Mouse (Mus musculus) CD4-positive, CD25-positive, alpha-beta regulatory T cell, adult 2 months (primary cell): Measurements from ENCODE around the gene Stard7.

Experiments
- DNase-seq: peaks from one replicate; pipeline ENCODE4 v3.0.0-alpha.2; 2012; ENCODE audit warnings: low read depth, low spot score

The Stard7 gene

DNA sequence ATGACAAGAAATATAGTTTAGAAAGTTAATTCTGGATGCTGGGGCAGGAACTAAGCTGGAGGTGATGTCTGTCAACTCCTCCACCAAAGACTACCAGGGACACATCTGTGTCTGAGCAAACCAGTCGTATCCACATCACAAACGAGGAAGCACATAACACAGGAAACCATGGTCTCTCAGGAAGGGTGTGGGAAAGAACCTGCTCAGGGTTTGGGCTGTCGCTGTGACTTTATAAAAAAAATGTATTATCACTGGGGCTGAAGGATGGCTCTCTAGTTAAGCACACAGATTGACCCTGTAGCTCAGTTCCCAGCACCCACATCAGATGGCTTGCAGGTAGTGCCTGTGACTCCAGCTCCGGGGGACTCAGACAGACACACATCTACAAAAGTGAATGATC is 49.1 kb downstream of the Stard7 start:
- peak; percentile 69 for DNase-seq

DNA sequence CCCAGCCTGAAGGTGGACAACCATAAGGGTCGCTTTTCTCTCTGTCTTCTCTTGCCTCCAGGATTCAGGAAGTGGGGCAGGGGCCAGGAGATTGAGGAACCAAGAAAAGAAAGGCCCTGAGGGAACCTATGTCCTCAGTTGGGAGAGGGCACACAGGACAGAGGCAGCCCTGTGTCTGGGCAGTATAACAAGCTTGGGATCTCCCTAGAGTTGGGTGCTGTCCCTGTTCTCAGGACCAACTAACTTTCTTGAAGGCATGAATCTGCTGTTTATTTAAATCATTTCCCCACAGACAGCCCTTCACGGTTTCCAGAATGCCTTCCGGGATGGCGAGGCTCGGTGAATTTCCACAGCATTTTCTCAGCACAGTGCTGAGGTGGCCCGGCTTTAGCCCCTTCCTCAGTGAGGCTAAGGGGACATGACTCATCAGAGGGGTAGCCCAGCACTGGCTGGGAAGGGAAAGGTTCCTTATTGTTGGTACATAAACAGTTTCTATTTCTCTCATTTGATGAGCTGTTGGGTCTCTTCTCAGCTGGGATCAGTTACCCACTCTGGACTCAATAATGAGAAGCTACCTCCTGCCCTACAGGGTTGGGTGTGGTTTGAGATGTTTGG is 52.8 kb downstream of the Stard7 start:
- no peak for DNase-seq

DNA sequence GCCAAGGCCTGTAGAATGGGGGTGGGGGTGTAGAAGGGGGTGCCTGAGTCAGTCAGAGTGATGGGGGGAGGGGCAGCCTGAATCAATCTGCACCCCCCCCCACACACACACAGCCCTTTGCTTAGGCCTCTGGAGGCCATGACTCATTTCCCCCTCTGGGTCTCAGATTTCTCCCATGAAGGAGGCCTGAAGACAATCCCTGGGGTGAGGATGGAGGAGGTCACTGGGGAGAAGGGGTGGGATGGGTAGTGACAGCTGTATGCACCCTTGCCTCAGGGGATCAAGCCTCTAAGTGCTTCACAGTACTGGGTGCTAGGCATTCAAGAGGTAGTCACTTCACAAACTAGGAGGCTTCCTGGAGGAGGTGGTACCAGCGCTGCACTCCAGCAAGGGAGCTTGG is 53.6 kb downstream of the Stard7 start:
- DNase-seq = no peak

DNA sequence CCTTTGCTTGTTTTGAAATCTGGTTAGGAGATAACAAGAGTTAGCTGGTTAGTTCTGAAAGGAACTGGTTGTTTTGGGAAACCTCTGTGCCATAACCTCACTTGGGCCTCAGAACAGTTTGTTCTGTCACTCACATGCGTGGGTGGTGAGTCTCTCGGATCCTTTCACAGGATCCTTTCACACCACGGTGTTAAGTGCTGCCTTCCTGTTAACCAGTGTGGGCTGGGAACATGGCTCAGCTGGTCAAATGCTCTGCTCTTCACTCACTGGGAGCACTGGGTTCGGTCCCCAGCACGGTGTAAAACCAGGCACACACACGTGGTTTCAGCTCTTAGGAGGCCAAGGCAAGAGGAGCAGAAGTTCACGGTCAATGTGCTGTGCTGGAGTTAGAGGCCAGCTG is 54.4 kb downstream of the Stard7 start:
- DNase-seq = peak; percentile 65

DNA sequence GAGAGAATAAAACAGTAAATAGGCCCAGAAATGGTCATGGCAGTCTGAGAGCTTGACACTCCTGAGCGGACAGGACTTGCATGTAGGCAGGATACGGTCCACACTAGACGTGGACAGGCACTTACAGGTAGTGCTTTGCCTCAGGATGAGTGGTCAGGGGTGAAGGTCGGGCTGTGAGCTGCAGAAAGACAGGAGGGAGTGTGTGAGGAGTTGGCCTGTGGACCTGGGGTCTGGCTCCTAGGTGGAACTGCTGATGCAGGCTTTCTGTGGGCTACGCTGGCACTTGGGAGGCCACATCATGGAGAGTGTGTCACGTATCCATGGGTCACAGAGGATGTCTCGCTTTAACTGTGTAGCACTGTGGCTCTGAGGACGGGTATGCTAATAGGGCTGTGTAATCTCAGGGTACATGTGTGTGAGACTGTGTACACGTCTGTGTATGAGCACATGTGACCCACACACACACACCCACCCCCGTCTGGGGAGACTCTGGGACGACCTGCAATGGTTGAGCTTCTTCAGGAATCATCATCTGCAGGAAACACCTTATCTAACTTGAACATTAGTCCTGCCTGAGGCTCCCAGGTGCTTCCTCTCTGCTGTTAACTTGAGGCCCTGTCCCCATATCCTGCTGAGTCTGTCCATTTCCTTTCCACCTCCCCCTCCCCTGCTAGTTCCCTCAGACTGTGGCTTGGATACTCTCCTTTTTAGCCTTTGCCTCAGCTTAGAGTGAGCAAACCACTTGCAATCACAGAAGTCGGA is 58.3 kb downstream of the Stard7 start:
- peak; percentile 52 for DNase-seq

DNA sequence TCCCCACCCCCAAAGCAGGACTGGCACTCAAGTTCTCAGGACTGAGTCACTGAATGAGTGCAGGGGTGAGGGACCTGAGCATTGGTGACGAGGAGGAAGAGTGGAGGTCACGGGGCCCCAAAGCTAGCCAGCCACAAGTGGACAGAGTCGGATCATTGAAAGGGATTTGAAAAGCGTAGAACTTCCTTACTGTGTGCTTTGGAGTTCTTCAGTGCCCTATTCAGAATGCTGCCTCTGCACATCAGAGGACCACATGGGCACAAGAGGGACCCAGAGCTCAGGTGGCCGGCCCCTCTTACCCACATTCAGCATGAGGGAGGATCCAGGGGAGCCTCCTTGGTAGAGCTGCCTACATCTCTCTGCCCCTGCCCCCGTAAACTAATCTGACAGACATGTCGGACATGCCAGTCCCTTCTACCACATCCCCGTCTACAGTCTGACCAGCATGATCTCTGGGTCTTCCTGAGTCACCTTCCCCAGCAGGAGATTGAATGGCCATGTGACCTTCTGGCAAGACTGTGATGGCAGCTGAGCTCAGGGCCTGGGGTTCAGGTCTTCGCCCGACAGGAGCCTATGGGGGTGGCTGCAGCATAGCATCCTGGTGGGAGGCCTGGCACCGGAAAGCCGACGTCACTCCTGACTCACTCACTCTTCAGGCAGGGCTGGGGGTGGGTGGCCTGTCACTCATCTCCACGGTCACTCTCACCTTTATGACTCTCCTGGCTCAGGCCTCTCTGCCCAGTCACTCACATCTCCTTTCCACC is 63.0 kb downstream of the Stard7 start:
- DNase-seq = peak; percentile 81

DNA sequence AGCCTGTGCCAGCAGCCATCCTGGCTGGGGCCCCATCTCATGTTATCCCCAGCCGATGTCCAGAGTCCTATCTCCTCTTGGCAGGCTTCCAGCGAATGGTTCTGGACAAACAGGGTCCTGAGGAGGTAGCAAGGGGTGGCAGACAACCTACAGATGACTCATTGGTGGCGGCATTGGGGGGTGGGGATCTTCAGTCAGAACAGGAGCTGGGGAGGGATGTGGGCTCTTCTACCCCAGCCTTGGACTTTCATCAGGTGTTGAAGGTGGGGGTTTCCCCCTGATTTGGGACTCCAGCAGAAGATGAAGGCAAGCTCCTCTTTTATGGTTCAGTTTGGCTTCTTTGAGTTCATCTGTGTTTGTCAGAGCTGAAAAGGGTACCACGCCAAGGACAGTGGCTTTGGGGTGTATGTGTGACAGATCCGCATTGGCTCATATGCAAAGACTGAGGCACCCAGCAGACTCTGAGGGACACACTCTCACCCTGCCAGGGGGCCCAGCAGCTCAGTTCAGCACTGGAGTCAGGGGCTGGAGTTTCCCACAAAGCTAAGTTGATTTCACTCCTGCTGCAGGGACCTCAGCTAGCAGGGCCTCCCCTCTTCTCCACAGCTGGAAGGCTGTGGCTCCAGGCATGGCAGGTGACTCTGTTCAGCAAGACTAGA is 64.1 kb downstream of the Stard7 start:
- peak; percentile 82 for DNase-seq

DNA sequence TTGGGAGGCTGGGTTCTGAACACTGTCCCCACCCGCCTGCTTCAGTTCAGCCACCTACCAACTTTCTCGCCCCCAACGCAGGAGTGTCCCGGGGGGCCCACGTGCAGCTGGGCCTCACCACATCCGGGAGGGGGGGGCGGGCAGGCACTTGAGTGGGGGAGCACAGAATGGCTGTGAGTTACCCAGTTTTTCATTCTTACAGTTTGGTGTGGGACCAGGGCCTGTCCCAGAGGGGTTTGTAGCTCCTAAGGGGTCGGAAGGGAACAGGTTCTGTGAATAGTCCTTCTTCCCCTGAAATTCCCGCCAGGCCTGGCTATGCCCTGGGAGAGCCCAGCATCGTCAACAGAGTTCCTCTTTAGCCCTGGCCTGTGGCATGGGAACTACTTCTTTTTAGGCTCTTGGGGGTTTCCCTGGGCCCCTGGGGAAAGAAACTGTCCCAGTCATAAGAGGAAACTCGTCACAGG is 65.1 kb downstream of the Stard7 start:
- peak; percentile 81 for DNase-seq

DNA sequence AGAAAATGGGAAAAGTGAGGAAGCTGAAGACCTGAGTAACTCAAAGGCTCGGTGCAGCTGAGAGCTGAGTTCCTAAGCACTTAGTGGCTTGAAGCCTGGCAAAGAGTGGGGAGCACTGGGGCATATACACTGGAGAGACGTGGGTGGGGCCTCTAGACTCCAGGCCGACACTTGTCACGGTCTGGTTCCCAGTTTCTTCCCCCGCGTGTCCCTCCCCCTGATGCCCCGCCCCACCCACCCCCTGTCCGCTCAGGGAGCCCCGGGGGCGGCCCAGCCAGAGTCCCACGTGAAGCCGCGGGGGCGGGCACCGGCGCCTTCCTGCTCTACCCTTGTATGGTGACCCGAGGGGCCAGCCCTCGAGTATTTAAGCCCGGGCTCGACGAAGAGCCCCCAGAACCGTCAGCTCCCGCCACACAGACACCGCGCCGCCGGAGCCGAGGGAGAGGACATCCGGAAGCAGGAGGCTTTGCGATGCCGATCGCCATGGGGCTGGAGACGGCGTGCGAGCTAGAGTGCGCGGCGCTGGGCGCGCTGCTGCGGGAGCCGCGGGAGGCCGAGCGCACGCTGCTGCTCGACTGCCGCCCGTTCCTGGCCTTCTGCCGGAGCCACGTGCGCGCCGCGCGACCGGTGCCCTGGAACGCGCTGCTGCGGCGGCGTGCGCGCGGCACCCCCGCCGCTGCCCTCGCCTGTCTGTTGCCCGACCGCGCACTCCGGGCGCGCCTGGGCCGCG is 65.9 kb downstream of the Stard7 start, which contains the start of gene Dusp2:
Gene Dusp2 (plus strand): TSS at position 393 of the 730 bp plus-strand sequence.
- peak; percentile 96 for DNase-seq

DNA sequence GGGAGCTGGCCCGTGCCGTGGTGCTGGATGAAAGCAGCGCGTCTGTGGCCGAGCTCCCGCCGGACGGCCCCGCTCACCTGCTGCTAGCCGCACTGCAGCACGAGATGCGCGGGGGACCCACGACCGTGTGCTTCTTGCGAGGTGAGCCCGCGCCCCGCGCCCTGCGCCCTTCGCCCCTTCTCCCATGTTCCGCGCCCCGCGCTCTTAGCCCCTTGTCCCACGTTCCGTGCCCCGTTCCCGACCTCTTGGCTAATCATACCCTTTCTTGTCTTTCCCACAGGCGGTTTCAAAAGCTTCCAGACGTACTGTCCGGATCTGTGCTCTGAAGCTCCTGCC is 66.4 kb downstream of the Stard7 start:
- no peak for DNase-seq

DNA sequence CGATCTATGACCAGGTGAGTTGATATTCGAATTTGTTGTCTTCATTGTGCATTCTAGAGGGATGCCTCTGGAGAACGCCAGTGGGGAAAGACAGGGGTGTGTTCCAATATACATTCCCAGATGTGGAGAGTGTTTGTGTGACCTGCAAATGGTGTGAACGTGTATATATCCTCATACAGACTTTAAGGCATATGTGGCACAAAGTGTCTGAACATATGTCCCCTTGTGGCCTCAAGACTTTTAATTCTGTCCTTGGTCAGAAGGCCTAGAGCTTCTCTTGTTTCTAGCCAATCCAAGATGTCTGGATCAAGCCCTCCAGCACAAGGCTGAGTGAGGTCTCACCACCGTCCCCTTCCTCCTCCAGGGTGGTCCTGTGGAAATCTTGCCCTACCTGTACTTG is 66.9 kb downstream of the Stard7 start:
- DNase-seq = peak; percentile 41

DNA sequence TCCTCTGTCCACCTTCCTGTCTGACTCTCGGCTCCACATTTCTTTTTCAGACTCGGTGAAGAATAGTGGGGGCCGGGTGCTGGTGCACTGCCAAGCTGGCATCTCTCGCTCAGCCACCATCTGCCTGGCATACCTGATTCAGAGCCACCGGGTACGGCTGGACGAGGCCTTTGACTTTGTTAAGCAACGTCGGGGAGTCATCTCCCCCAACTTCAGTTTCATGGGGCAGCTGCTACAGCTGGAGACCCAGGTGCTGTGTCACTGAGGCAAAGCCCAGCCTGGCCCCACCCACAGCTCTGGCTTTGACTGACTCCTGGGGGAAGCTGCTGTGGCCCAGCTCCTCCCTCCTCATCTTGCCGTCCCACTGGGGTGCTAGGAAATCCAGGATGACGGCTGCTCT is 67.5 kb downstream of the Stard7 start:
- peak; percentile 67 for DNase-seq

DNA sequence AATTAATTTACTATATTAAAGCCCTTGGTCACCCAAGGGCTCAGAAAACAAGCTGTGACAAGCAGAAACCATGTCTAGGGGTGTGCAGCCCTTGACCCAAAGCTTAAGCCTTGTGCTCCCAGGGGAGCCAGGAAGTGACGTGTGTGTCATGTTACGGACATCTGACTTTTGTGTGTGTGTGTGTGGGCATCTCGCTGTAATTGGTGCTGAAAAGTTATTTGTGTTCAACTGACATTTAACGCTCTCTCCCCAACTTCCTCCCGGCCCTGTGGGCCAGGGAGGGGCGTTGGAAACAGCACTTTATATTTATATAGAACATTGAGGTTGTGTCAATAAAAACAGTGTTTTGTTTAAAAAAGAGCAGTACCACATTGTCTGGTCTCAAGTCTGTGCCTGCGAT is 68.0 kb downstream of the Stard7 start:
- DNase-seq = peak; percentile 66

DNA sequence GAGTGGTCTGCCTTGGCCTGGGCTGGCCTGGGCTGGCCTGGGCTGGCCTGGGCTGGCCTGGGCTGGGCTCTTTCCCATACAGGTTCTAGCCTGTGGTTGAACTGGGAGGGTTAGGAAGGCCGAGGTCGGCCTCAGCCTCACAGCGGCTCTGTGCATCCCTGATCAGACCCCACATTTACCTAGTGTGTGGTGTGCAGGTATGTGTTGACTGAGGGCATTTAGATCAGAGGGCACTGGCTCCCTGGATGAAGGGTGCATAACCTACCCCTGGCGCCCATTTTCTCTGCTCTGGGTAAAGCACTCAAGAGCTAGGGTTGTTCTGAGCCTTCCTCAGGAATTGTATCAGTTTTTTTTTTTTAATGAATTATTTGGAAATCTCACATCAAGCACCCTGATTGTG is 68.4 kb downstream of the Stard7 start, which contains the start of gene Astl:
Gene Astl (plus strand): TSS at position 224 of the 400 bp plus-strand sequence.
- DNase-seq = peak; percentile 61

DNA sequence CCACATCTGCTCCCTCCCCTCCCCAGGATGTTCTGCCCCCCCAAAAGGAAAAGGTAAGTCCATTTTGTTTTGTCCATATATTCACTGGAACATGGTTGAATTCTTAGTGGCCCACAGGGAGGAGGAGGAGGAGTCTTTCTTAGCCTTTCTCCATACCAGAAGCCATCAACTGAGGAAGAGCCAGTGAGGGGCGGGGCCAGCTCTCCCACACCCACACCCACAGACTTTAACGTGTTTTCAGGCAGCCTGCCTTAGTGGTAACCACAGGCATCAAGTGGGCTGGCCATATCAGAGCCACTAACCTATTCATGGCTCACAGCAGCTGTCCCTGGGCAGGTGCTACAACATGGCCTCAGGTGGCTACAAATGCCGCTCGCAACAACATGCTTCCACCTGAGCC is 68.8 kb downstream of the Stard7 start:
- peak; percentile 87 for DNase-seq

DNA sequence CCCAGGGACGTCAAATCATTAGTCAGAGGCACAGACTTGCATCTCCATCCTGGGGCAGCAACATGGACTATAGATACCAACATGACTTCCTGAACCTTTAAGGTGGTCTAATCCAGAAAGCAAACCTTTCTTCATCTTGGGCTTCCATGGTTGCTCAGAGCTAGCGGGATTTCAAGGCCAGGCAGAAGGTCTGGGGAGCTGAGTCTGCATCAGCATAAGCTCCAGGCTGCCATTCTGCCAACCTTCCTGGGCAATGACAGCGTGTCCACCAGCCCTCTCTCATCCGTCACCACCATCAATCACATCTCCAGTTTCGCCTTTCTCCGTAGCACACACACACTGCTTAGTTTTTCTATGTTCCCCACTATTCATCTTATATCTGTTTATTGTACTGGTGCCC is 69.2 kb downstream of the Stard7 start:
- peak; percentile 49 for DNase-seq

DNA sequence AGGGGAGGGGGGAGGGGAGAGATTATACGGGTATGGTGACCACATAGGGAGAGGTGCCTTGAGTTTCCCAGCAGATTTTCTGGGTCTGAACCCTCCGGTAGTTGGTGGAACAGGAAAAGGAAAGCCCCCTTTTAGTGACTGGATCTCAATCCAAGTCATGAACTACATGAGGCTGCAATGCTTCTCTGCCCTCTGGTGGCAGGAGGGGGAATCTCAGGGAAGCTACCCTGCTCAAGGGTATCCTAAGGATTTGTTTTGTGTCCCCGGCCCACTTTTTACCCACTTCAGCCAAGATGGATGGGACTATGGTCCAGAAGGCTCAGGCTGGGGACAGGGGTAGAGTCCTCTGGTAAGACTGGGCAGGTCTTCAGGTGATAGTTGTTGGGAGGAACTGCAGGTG is 71.1 kb downstream of the Stard7 start:
- peak; percentile 86 for DNase-seq

DNA sequence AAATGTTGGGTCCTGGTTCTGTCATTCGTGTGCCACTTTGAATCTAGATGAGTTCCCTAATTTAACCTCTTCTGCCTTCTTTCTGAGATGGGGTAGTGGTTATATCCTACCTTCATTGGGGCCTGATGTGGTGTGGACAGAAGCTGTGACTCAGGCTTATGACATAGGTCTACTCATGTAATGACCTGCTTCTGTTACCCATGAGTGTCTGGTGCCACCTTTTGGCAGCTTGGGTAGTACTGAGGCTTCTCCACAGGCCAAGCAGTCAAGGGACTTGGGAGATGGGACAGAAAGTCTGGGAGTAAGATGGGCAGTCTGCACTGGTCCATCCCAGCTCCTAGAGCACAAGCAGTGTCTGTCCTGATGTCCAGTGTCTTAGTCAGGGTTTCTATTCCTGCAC is 76.3 kb downstream of the Stard7 start:
- DNase-seq = peak; percentile 67

DNA sequence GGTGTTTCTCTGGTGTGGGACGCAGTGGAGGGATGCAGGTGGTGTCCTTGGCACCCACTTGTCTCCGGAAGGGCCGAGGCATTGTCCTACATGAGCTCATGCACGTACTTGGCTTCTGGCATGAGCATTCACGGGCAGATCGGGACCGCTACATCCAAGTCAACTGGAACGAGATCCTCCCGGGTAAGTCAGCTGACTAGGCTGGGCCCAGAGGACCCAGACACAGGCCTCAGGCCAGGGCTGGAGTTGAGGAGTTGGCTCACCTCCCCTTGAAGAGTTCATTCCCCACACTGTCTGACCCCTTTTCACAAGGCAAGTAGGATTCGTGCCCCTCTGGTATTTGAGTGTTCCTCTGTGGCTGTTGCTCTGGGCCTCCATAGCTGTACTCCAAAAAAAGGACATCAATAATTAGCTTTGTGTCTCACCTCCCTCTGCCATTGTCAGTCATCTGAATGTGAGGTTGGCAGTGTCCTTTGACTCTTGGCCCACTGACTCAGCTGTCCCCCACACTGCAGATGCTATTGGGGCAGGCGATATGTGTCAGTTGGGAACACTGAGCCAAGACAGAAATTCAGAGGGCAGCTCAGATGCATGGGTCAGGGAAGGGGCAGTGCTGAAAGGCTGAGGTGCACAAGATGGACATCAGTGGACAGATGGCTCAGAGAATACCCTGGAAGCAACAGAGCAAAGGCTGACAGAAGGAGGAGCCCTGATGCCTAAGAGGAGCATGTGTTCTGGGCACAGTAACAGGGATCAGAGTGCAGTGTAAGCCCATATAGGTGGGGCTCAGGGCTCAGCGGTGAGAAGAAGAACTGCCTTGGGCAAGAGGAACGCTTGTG is 77.3 kb downstream of the Stard7 start:
- DNase-seq = no peak
